In the genomic region with DNA sequence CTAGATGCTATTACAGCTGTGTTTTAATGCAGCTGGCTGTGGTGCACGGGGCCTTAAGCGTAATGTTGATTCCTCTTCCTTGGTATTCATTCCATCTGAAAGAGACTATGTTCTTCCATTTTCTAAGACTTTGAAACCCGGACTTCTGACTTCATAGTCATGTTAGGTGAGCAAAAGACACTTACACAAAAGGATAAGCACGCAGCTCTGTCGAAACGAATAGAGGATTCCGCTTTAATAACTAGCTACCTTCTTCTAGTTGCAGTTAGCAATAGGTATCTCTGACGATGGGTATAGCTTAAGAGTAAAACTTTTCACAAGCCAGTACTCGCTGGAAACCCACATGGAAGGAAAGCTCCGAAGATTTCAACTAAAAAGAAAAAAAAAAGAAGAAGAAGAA, we compare ENCODE assay signal across 8 mouse cellular contexts. TPM values are rescaled to one million over a fixed set of nuclear protein-coding genes. Genes with fewer than 3 reads are reported as not detected.
DNase-seq lines count a peak whose midpoint lies in the region; ATAC-seq and TF ChIP-seq lines count a peak whose summit lies in the region.

No protein-coding gene starts in this region.

- ATAC-seq in forebrain, embryonic 16.5 days: no peak
- no peak for ATAC-seq in limb, embryonic 15.5 days (ENCODE audit: insufficient number of reproducible peaks, low FRiP score, low TSS enrichment, low read depth)
- no peak for ATAC-seq in stomach, postnatal 0 days (ENCODE audit: low FRiP score, low TSS enrichment)
- no peak for ATAC-seq in inflammation-experienced regulatory T-cells, adult 6 months

- H3K9ac ChIP-seq in forebrain, embryonic 16.5 days (replicated peaks; ENCODE audit: low read depth, low read length): no peak overlapping the region
- peak overlapping the region; percentile 65 for H3K9ac ChIP-seq in limb, embryonic 15.5 days
- peak overlapping the region; percentile 84 for H3K9ac ChIP-seq in stomach, postnatal 0 days (ENCODE audit: low read length)

- no peak for TF ChIP-seq EP300 in stomach, postnatal 0 days (optimal IDR thresholded peaks at IDR 0.05)

- WGBS in forebrain, embryonic 16.5 days: 3% methylated on average over 10 of the region's 10 CpGs
- WGBS in limb, embryonic 15.5 days: 2% methylated on average over 10 of the region's 10 CpGs
- WGBS in stomach, postnatal 0 days: 7% methylated on average over 10 of the region's 10 CpGs

- peak; percentile 43 for DNase-seq in retina, embryonic 14.5 days (ENCODE audit: low spot score)
- no peak for DNase-seq in retina, postnatal 1 day
- no peak for DNase-seq in stomach, postnatal 0 days (ENCODE audit: low spot score)
- DNase-seq in thymus, postnatal 10 days (ENCODE audit: low spot score in 2 of 2): no peak
- DNase-seq in right cerebral cortex, adult 2 months (ENCODE audit: low spot score in 2 of 2): no peak

- H3K9me3 ChIP-seq in forebrain, embryonic 16.5 days (ENCODE audit: control insufficient read depth, low read length): no peaks in the 10 kb centered on the region
- H3K9me3 ChIP-seq in limb, embryonic 15.5 days: no peaks in the 10 kb centered on the region
- no peaks in the 10 kb centered on the region for H3K9me3 ChIP-seq in stomach, postnatal 0 days (ENCODE audit: control insufficient read depth, low read length)

- H3K4me2 ChIP-seq in forebrain, embryonic 16.5 days (ENCODE audit: low read length): peak overlapping the region; percentile 87
- H3K4me2 ChIP-seq in limb, embryonic 15.5 days: peak overlapping the region; percentile 77
- peak overlapping the region; percentile 93 for H3K4me2 ChIP-seq in stomach, postnatal 0 days (replicated peaks; ENCODE audit: low read depth)

- H3K4me1 ChIP-seq in forebrain, embryonic 16.5 days (replicated peaks; ENCODE audit: control insufficient read depth, insufficient read depth, low read length): peaks cover 5% of the 10 kb centered on the region; the same call in 1 of the 2 replicates
- H3K4me1 ChIP-seq in limb, embryonic 15.5 days: peaks cover 43% of the 10 kb centered on the region
- peaks cover 3% of the 10 kb centered on the region; the same call in 1 of the 2 replicates for H3K4me1 ChIP-seq in stomach, postnatal 0 days (replicated peaks; ENCODE audit: control insufficient read depth, insufficient read depth)

- H3K27me3 ChIP-seq in forebrain, embryonic 16.5 days (replicated peaks; ENCODE audit: control insufficient read depth, insufficient read depth, low read length): no peaks in the 10 kb centered on the region
- no peaks in the 10 kb centered on the region for H3K27me3 ChIP-seq in limb, embryonic 15.5 days
- H3K27me3 ChIP-seq in stomach, postnatal 0 days (ENCODE audit: control insufficient read depth, insufficient read depth, low read length): no peaks in the 10 kb centered on the region

- peak overlapping the region; percentile 67 for H3K4me3 ChIP-seq in forebrain, embryonic 16.5 days (replicated peaks; ENCODE audit: low read length)
- peak overlapping the region; percentile 58 for H3K4me3 ChIP-seq in limb, embryonic 15.5 days
- peak overlapping the region; percentile 77 for H3K4me3 ChIP-seq in stomach, postnatal 0 days (ENCODE audit: low read depth, low read length)

- H3K27ac ChIP-seq in forebrain, embryonic 16.5 days (ENCODE audit: low read length): no peak overlapping the region
- H3K27ac ChIP-seq in limb, embryonic 15.5 days: peak overlapping the region; percentile 91
- peak overlapping the region; percentile 93 for H3K27ac ChIP-seq in stomach, postnatal 0 days (replicated peaks)

- TF ChIP-seq CTCF in stomach, postnatal 0 days (IDR thresholded peaks at IDR 0.05; ENCODE audit: low read depth): no peak

- H3K36me3 ChIP-seq in forebrain, embryonic 16.5 days (ENCODE audit: control insufficient read depth, insufficient read depth): no peaks in the 10 kb centered on the region
- H3K36me3 ChIP-seq in limb, embryonic 15.5 days: peaks cover 7% of the 10 kb centered on the region; the same call in 1 of the 2 replicates
- H3K36me3 ChIP-seq in stomach, postnatal 0 days (ENCODE audit: control insufficient read depth, insufficient read depth, low read length): no peaks in the 10 kb centered on the region

RNA-seq across cellular contexts. Expression of gene Lpar1, which starts 1.5 kb away (rescaled TPM):
- 28.7 and 38.3 TPM in 2 replicates for polyA plus RNA-seq in forebrain, embryonic 16.5 days (2015; fragmentation: Nextera tagmentation; extraction: Ambion mirVana)
- 150 and 151 TPM in 2 replicates for polyA plus RNA-seq in limb, embryonic 15.5 days (2015; fragmentation: Nextera tagmentation; extraction: Ambion mirVana)
- 36.4 and 37.5 TPM in 2 replicates for polyA plus RNA-seq in stomach, postnatal 0 days (2015; fragmentation: Nextera tagmentation; extraction: Ambion mirVana)
- not detected for polyA plus RNA-seq in inflammation-experienced regulatory T-cells, adult 6 months (2017; shearing (Covaris generic))

Comparison
In these comparisons a context has a peak if more than half of its experiments do, and no peak if none do; other contexts are left out.
1. RNA of gene Lpar1, which starts 1.5 kb away (polyA plus RNA-seq): 150 to 151 TPM in limb, embryonic 15.5 days, 36.4 to 37.5 TPM in stomach, postnatal 0 days and 28.7 to 38.3 TPM in forebrain, embryonic 16.5 days; not detected in inflammation-experienced regulatory T-cells, adult 6 months; every median in the first group is over 10 times any median in the second.
2. Peak in every context shown above with its lines, with median percentiles within 50 percentile points of each other: H3K4me2 ChIP-seq and H3K4me3 ChIP-seq.